Mouse (Mus musculus) heart, adult 2 months (tissue): ENCODE data around the gene Gadl1.

Experiments used
- CTCF ChIP-seq: fragments of 200-600 bp; IDR thresholded peaks from 2 replicates; pipeline ENCODE4 v1.8.1; 2022; ENCODE audit warnings: antibody characterized with exemption, mild to moderate bottlenecking, moderate library complexity
- EP300 ChIP-seq: fragments of 200-500 bp; IDR thresholded peaks from 2 replicates; pipeline ENCODE4 v1.6.1; 2011; ENCODE audit warnings: low read depth, low read length, control low read depth; ENCODE audit not compliant: insufficient read depth
- POLR2A ChIP-seq: fragments of 200-500 bp; IDR thresholded peaks from 2 replicates; pipeline ENCODE4 v1.6.1; 2011; ENCODE audit warnings: mild to moderate bottlenecking, low read depth, low read length, control low read depth; ENCODE audit not compliant: insufficient read depth

DNA sequence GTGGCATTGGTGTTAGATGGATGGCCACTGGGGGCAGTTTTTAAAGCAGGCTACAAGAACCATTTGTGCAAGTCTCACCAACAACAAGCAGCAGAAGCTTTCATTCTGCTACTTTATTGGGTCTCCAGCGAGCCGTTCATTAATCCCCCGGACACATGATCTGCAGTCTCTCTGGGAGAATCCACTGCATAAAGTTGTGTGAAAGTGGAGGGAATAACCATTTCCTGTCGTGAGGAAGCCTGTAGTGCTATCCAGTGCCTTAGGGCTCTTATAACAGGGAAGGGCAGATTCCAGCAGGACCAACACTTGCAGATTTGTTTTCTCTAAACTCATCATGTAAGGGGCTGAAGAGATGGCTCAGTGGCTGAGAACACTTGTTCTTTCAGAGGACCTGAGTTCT, 104.7 kb downstream of the Gadl1 start:
- no peak for TF ChIP-seq EP300
- no peak for TF ChIP-seq POLR2A
- TF ChIP-seq CTCF, result no peak
